Mouse (Mus musculus): ENCODE data around the gene Zbtb20. TPM values are rescaled to one million over a fixed set of nuclear protein-coding genes. Genes with fewer than 3 reads are reported as not detected.

Gene Zbtb20
- total RNA-seq, 2 experiments from 2014 or later, result 78.8 to 85.4 TPM

- no peak for DNase-seq (ENCODE audit: low spot score in 2 of 2)
These were observed 673.1 kb downstream of the Zbtb20 start for GRCm38 (mm10) chr16:43548774-43549173.

GRCm38 (mm10) chr16:43549425-43550089 is 673.9 kb downstream of the Zbtb20 start:
- no peak for DNase-seq (ENCODE audit: low spot score in 2 of 2)

- DNase-seq (ENCODE audit: low spot score in 2 of 2), result no peak
These were observed 676.8 kb downstream of the Zbtb20 start for GRCm38 (mm10) chr16:43552443-43552842.

- DNase-seq (ENCODE audit: low spot score in 2 of 2), result no peak
These were observed 681.7 kb downstream of the Zbtb20 start for GRCm38 (mm10) chr16:43557385-43557784.

GRCm38 (mm10) chr16:43561330-43561729 is 685.6 kb downstream of the Zbtb20 start:
- DNase-seq (ENCODE audit: low spot score in 2 of 2), result no peak

- DNase-seq (ENCODE audit: low spot score in 2 of 2), result no peak
These were observed 686.3 kb downstream of the Zbtb20 start for GRCm38 (mm10) chr16:43561956-43562355.

GRCm38 (mm10) chr16:43565872-43566271 is 690.2 kb downstream of the Zbtb20 start:
- DNase-seq (ENCODE audit: low spot score in 2 of 2), result no peak

GRCm38 (mm10) chr16:43566511-43566910 is 690.8 kb downstream of the Zbtb20 start:
- no peak for DNase-seq (ENCODE audit: low spot score in 2 of 2)

- no peak for DNase-seq (ENCODE audit: low spot score in 2 of 2)
These were observed 695.8 kb downstream of the Zbtb20 start for GRCm38 (mm10) chr16:43571376-43572081.

GRCm38 (mm10) chr16:43572171-43572570 is 696.5 kb downstream of the Zbtb20 start:
- no peak for DNase-seq (ENCODE audit: low spot score in 2 of 2)

GRCm38 (mm10) chr16:43572766-43573165 is 697.1 kb downstream of the Zbtb20 start:
- DNase-seq (ENCODE audit: low spot score in 2 of 2), result no peak

GRCm38 (mm10) chr16:43573181-43573833 is 697.6 kb downstream of the Zbtb20 start:
- no peak for DNase-seq (ENCODE audit: low spot score in 2 of 2)

- DNase-seq (ENCODE audit: low spot score in 2 of 2), result peak; percentile 65 to 76
These were observed 698.5 kb downstream of the Zbtb20 start for GRCm38 (mm10) chr16:43574006-43574764.

GRCm38 (mm10) chr16:43575066-43575465 is 699.4 kb downstream of the Zbtb20 start:
- no peak for DNase-seq (ENCODE audit: low spot score in 2 of 2)

GRCm38 (mm10) chr16:43575507-43575906 is 699.8 kb downstream of the Zbtb20 start:
- DNase-seq (ENCODE audit: low spot score in 2 of 2), result no peak

- DNase-seq (ENCODE audit: low spot score in 2 of 2), result no peak
These were observed 701.7 kb downstream of the Zbtb20 start for GRCm38 (mm10) chr16:43577399-43577798.

GRCm38 (mm10) chr16:43578351-43578750 is 702.7 kb downstream of the Zbtb20 start:
- DNase-seq (ENCODE audit: low spot score in 2 of 2), result no peak

GRCm38 (mm10) chr16:43579111-43579510 is 703.4 kb downstream of the Zbtb20 start:
- no peak for DNase-seq (ENCODE audit: low spot score in 2 of 2)

GRCm38 (mm10) chr16:43580321-43580822 is 704.7 kb downstream of the Zbtb20 start:
- no peak for DNase-seq (ENCODE audit: low spot score in 2 of 2)

- no peak for DNase-seq (ENCODE audit: low spot score in 2 of 2)
These were observed 705.9 kb downstream of the Zbtb20 start for GRCm38 (mm10) chr16:43581551-43581950.

- DNase-seq (ENCODE audit: low spot score in 2 of 2), result no peak
These were observed 711.3 kb downstream of the Zbtb20 start for GRCm38 (mm10) chr16:43586859-43587429.

Data from adrenal gland, postnatal 4 days (tissue).